Mouse (Mus musculus) thymus, postnatal 36 days (tissue): Measurements from ENCODE around the gene Gar1.
A peak's percentile ranks its signal among the peaks of the same experiment; 100 is the strongest.

Experiments
- DNase-seq, 2 experiments: peaks; one replicate each; pipeline ENCODE4 v3.0.0; 2022; ENCODE audit warnings: mixed read lengths in 2 of 2

Gene Gar1

DNA sequence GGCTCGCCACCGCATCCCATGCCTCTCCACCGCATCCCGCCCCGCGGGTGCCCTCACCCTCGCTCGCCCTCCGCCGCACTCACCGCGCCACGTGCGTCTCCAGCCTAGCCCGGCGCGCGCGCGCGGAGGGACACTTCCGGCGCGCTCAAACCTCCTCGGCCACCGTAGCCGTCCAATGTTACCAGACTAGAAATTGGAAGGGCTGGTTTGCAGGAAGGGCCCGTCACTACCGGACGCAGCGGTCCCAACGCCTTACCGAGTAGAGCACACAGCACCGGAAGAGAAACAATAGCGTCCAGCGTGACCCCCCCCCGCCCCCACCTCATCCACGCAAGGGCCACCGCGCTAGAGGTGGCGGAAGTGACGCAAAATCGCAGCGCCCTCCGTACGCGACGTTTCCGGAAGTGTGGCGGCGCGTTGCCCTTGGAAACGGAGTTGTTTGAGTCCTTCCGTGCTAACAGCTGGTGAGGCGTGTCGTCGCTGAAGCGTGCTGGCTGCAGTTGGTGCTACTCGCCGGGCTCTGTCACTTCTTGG, at the start of gene Gar1:
Gene Gar1 (minus strand): TSS at position 362 of the 534 bp plus-strand sequence.
- peak; percentile 91 to 93 for DNase-seq

DNA sequence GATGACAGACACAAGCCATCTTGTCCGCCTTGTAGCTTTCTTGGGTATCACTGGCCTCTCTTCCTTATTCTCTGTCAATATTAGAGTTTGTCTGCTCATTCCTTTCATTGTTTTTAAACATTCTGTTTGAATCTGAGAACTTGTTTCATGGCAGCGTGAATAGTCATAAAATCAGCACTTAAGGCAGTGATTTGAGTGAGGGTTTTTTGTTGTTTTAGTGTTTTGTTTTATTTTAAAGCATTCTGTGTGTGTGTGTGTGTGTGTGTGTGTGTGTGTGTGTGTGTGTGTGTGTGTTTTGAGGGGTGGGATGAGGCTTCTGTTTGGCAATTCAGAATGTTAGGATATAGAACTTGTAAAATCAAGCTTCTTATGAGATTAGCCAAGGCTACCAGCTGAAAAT, 48.7 kb upstream of the Gar1 start:
- DNase-seq = no peak

- DNase-seq = peak in 1 of 2 experiments; percentile 40
Measured at GRCm38 (mm10) chr3:129879131-129879757, 48.0 kb upstream of the Gar1 start.

GRCm38 (mm10) chr3:129878405-129879021, 47.3 kb upstream of the Gar1 start, which contains the start of gene Pla2g12a:
Gene Pla2g12a (plus strand): TSS chr3:129878606.
- peak; percentile 88 to 92 for DNase-seq

- DNase-seq = no peak
Measured at GRCm38 (mm10) chr3:129877327-129877726, 46.1 kb upstream of the Gar1 start.

GRCm38 (mm10) chr3:129863698-129864097, 32.5 kb upstream of the Gar1 start:
- peak; percentile 50 to 54 for DNase-seq

GRCm38 (mm10) chr3:129862592-129862991, 31.4 kb upstream of the Gar1 start:
- no peak for DNase-seq

DNA sequence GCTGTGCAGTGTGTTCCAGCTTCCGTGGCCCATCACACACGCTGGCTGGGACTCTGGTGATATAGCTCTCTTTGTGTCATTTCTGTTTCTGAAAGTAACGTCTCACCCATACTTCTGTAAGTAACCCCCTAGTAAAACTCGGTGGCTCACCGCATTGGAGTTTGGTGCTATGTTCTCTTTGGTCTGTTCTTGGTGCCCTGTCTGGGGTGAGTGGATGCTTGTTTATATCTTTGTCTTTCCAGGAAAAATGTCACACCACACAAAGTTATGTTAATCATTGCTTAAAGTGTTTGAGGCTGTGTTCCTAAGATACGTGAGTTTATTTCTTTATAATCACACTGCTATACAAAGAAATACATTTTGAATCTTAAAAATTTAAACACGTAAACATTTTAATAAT, 15.7 kb upstream of the Gar1 start:
- DNase-seq = no peak

DNA sequence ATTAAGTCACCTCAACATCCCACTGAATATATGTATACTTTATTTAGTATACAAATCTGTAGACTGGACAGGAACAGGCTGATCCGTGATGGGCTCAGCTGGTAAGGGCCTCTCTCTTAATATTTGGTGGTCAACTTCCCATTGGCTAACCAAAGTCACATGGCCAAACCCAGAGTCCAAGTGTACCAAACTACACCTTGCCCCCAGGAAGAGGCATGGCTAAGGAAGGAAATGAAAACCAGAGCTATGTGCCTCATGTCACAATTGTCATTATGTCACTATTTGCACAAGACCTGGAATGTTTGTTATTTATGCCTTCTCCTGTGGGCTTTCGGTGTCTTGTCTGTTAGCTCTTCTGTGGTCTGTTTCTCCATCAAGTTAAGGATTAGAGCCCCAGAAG, 14.7 kb upstream of the Gar1 start:
- no peak for DNase-seq

- no peak for DNase-seq
Measured at GRCm38 (mm10) chr3:129838017-129838416, 6.8 kb upstream of the Gar1 start.

DNA sequence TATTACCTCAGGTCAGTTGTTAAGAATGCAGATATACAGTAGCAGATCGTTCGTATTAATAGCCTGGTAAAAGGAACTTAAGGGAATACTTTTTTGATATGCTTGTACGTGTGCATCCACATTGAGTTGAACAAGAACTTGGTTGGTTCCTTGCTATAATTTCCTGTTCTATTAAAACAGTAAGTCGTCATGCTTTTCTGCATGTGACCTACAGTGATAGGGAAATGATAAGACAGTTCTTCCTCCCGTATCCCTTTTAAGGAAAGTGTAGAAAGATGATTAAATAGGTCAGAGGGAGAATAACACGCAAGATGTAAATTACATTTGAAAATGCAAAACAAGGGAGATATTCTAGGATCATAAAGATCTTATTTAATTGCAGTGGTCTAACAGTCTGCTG, 5.8 kb upstream of the Gar1 start:
- DNase-seq = no peak

- DNase-seq = no peak
Measured at GRCm38 (mm10) chr3:129836051-129836697, 5.0 kb upstream of the Gar1 start.

- DNase-seq = no peak
Measured at GRCm38 (mm10) chr3:129835388-129835934, 4.3 kb upstream of the Gar1 start, which contains the start of gene Cfi. Gene Cfi (plus strand): TSS chr3:129835884.

DNA sequence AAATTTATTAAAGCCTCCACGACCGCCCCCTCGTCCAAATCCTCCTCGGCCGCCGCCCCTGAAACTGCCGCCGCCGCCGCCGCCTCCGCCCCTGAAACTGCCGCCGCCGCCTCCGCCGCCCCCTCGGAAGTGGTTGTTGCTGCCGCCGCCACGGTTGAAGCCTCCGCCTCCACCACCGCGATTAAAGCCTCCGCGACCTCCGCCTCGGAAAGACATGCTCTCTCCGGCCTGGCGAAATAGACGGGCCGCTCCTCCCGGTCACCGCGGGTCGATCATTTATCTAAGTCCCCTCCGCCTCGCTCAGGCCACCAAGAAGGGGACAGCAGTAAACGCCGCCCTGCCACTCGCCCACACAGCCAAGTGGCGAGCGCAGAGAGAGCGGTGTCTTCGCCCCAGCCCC, 570 bp downstream of the Gar1 start:
- peak; percentile 63 to 70 for DNase-seq

DNA sequence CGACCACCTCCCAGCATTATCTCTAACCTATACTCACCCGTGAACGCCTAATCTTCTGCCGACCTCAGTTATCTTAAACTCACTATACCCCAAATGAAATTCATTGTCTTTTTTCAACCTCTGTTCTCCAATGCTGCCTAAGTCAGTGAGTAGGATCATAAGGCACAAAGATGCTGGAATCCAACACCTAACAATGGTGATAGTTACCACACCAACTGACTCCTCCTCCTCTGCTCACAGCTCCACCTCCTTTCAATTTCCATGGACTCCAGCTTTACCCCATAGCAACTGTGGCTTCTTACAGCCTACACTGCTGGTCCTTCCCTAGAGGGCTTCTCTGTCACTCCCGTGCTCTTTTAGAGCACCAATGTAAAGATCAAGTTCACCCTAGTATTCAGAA, 3.5 kb downstream of the Gar1 start:
- DNase-seq = no peak

DNA sequence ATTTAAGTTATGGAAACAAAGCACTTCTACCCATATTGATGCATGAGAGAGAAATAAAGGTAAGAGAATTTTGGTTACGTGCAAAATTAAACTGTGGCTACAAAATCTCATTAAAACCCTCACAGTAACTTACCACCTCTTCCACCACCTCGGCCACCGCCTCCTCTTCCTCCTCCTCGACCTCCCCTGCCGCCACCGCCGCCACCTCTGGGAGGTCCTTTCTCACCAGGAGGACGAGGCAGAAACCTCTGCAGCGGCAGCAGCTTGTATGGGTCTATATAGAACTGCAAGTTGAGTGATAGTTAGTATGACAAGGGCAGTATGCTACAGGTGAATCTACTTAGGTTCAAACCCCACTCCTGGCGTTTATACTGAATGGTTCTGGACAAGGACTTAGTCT, 4.5 kb downstream of the Gar1 start:
- no peak for DNase-seq

DNA sequence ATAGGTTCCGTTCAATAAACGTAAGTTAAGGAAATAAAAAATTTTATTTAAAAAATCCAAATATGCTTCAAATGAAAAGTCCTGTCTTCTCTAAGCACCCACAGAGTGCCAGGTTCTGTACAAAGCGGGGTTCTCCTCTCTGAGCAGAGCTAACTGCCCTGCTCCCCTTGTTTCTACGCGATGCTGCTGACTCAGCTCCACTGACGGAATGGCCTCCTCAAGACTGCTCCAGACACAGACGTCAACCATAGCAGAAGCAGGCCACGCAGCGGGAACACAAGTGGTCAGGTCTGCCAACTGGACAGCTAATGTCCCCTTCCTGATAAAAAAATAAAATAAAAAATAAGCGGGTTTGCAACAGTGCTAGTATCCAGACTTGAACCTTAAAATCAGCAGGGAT, 6.3 kb downstream of the Gar1 start:
- no peak for DNase-seq

DNA sequence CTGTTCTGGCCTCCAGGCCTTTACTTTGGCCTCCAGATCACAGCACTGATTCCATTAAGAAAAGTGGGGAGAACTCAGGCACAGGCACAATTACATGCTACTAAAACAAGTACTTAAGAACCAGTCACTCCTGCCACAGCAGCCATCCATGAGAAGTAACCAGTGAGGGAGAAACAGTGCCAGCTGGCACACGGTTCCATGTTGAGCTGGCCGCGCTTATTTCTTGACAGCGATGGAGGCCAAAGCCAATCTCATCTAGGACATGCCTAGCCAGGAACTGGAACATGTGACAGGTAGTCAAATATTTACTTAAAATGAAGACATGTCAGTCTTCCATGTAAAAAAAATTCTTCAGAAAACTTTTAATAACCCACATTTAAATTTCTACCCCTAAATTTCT, 7.0 kb downstream of the Gar1 start:
- no peak for DNase-seq

DNA sequence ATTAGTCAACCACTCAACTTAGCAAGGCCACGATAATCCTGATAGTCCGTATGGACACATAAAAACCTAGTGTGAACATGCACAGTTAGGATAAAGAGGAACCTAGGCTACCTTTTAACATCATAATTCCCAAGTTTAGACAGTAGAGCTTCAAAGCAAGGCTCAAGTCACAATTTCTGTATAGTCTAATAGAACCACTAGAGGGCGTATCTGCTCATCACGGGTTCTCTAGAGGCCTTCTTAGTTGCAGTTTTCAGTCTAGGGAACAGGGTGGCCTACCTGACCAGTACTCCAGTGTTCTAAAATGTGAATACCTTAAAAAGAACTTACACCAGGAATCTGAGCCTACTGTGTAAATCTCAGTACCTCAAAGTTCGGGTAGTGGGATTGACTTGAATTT, 7.9 kb downstream of the Gar1 start:
- DNase-seq = no peak

DNA sequence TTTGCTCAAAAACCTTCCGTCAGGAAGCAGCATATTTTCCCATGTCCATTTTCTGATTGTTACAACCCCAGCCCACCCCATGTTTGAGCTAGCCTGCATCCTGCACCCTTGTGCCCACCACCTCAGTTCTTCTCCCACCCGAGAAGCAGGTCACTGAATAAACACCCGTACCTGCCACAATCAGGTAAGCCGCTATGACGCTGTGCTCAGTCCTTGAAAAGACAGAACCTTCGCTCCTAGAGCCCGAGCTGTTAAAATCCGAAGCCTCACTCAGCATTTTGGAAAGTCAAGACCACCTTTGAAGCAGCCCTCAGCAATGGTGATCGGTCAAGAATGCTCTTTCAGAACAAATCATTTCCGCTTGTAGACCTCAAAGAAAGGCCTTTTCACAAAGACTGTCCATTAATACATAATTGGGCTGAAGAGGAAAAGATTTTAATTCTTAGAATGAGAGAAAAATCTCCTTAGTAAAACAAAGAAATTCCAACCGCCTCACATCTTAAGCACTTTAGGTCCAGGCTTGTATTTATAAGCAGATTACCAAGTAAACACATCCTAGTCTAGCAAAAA, 8.9 kb downstream of the Gar1 start, which contains the start of gene Rrh:
Gene Rrh (minus strand): TSS at position 382 of the 570 bp plus-strand sequence.
- DNase-seq = no peak

DNA sequence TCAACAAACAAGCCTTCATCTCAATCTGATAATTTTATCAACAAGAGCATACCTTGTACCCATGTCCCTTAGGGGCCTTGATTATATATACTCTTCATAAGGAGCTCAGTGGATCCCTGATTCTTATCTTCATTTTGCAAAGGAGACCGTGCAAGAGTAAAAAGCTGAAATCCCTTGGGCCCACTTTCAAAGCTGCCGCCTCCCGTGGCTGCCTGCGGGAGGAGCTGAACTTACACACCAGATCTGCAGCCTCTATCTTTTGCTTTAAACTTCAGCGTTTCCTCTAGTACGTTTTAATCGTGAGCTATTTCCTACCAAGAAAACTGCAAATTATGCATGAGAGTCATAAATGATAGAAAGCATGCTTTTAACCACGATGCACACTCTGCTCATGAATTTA, 9.5 kb downstream of the Gar1 start:
- no peak for DNase-seq

- DNase-seq = no peak
Measured at GRCm38 (mm10) chr3:129820847-129821246, 10.3 kb downstream of the Gar1 start.

DNA sequence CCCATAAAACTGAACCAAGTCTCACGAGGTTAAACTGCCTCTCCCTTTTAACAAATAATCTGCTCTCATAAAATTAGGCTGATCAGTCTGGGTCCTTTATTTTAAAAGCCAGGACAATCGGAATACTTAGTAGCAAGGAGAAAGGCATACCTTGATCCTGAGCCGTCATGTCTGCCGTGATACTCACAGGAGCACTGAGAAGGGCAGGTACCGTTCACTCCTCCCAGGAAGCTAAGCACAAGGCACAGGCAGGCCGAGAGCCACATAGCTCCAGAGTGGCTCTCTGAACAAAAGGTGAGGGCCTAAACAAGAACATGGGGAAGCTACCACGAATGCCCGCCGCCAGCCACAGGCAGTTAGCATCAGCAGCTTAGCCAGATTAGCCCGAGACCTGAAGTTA, 27.4 kb downstream of the Gar1 start, which contains the start of gene Lrit3:
Gene Lrit3 (minus strand): TSS at position 266 of the 400 bp plus-strand sequence.
- DNase-seq = no peak
